Mouse (Mus musculus): ENCODE data around the gene Ldlrad3. TPM values are rescaled to one million over a fixed set of nuclear protein-coding genes. Genes with fewer than 3 reads are reported as not detected.

The Ldlrad3 gene
- polyA plus RNA-seq, 1 experiment from 2014 or later = 28.8 TPM

DNA sequence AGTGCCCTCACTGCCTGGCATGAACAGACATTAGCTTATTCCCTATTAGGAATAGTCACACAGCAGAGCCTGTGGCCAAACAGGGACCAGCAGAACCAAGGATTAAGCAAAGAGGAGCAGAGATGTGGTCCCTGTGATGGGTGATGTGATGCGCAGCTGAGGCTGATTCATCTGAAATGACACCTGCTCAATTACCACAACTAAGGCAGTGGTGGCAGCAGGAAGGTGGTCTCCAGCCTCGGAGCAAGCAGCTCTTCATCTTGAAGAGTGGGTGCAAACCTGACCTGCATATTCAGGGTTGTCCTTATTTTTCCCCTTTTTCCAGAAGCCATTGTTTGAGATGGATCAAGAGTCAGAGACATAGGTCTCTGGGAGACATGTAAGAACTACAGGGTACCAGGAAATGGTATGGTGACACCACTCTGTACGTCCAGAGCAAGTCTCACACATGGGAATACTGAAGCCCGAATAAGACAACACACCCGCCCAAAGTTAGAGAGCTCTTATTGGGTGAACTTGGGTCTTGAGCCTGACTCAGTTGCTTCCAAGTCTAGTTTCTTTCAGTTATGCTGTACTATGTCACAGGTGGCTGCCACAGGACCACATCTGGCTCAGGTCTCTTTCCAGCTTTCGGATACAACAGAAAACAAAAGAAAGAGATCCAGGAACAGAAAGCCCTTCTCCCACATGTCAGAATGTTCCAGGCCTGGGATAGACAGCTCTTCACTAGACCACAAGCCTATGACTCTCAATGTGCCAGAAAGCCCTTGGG is 112.7 kb downstream of the Ldlrad3 start:
- no peaks in the 10 kb centered on the region for H3K27me3 ChIP-seq
- no peak overlapping the region for H3K4me3 ChIP-seq
- H3K36me3 ChIP-seq = no peaks in the 10 kb centered on the region
- H3K9me3 ChIP-seq = no peaks in the 10 kb centered on the region
- H3K4me2 ChIP-seq = no peak overlapping the region
- 95% methylated on average over 6 of the region's 6 CpGs for WGBS
- peaks cover 6% of the 10 kb centered on the region for H3K4me1 ChIP-seq (replicated peaks)
- no peak overlapping the region for H3K27ac ChIP-seq (replicated peaks)
- no peak overlapping the region for H3K9ac ChIP-seq
- no peak for ATAC-seq (ENCODE audit: low FRiP score, low read depth)

DNA sequence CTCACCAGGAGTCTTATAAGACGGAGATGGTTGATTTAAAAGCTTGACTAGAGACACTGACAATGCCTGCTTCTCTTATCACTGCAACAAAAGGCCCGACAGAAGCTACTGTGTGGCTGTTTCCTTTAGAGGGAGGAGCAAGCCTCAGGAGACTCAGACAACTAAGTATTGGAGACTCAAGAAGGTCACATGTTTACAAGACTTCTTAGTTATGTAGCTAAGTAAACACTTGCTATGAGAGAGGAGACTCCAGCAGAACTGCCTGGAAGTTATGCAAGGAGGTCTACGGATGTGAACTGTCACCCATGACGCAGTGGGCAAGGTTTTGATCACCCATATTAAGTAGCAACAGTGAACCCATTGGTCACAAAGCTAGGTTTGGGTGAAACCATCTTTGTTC is 113.3 kb downstream of the Ldlrad3 start:
- H3K4me1 ChIP-seq (replicated peaks) = peaks cover 6% of the 10 kb centered on the region
- H3K4me3 ChIP-seq = no peak overlapping the region
- no peaks in the 10 kb centered on the region for H3K36me3 ChIP-seq
- no peak overlapping the region for H3K4me2 ChIP-seq
- no peak overlapping the region for H3K27ac ChIP-seq (replicated peaks)
- WGBS = 76% methylated on average over 4 of the region's 4 CpGs
- no peaks in the 10 kb centered on the region for H3K9me3 ChIP-seq
- no peak for ATAC-seq (ENCODE audit: low FRiP score, low read depth)
- H3K27me3 ChIP-seq = no peaks in the 10 kb centered on the region
- no peak overlapping the region for H3K9ac ChIP-seq

DNA sequence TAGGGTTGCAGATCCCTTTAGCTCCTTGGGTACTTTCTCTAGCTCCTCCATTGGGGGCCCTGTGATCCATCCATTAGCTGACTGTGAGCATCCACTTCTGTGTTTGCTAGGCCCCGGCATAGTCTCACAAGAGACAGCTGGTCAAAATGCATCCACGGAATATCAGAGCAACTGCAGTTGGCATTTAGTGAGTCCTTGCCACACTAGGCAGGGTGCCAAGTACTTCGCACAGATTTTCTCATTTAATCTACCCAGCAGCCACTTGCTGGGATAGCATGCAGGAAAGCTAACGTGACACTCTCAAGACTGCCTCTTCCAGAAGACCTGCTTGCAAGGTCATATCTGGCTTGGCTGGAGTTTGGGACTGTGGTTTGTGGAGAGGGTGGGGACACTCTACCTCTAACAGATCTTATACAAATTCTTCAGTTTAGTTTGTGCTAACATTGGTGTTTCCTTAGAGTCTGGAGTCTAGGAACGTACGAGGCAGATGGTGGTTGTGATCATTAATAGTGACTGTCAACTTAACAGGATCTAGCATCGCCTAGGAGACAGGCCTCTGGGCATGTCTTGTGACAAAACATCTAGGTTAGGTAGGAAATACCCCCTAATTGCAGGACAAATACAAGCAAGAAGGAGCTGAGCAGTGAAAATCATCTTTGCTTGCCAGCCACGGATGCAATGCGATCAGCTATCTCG is 115.0 kb downstream of the Ldlrad3 start:
- H3K4me3 ChIP-seq = no peak overlapping the region
- WGBS = 51% methylated on average over 10 of the region's 10 CpGs
- H3K4me1 ChIP-seq (replicated peaks) = peaks cover 6% of the 10 kb centered on the region
- H3K27me3 ChIP-seq = no peaks in the 10 kb centered on the region
- H3K4me2 ChIP-seq = no peak overlapping the region
- ATAC-seq (ENCODE audit: low FRiP score, low read depth) = no peak
- H3K27ac ChIP-seq (replicated peaks) = no peak overlapping the region; the same call in 1 of the 2 replicates
- no peak overlapping the region for H3K9ac ChIP-seq
- H3K36me3 ChIP-seq = no peaks in the 10 kb centered on the region
- H3K9me3 ChIP-seq = no peaks in the 10 kb centered on the region

DNA sequence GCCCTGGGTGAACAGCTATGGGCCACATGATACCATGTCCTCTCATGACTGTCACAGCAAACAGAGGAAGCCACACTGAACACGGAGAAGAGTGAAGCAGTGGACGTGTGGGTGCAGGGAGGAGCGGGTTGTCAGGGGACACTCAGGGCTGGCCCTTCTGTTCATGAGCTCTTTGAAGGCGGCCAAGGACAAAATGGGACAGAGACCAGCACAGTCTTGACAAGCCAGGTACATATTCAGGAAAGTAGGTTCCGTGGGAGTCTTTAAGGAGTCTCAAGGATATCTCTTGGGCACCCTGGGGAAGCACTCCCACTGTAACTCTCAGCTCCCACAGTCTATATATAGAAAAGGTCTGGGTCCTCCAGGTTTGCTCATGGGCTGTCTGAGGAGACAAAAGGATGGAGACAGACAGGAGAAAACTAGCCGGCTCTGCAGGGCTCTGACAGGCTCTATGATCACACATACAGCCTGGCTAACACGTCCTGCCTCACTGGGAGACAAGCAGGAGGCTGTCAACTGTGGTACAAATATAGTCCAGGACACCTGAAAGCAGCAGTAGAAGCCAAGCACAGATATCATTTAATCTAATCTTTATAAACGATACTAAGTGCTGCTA is 121.3 kb downstream of the Ldlrad3 start:
- H3K9me3 ChIP-seq = no peaks in the 10 kb centered on the region
- no peak overlapping the region for H3K4me3 ChIP-seq
- H3K9ac ChIP-seq = no peak overlapping the region
- H3K36me3 ChIP-seq = no peaks in the 10 kb centered on the region
- H3K4me2 ChIP-seq = no peak overlapping the region
- no peak for ATAC-seq (ENCODE audit: low FRiP score, low read depth)
- WGBS = 89% methylated on average over 8 of the region's 8 CpGs
- no peak overlapping the region for H3K27ac ChIP-seq (replicated peaks)
- H3K4me1 ChIP-seq (replicated peaks) = 0 out of 2 replicates have a peak, but pooled peaks cover 3% of the 10 kb centered on the region
- H3K27me3 ChIP-seq = no peaks in the 10 kb centered on the region

- no peak overlapping the region for H3K4me2 ChIP-seq
- H3K9ac ChIP-seq = no peak overlapping the region
- no peak overlapping the region for H3K4me3 ChIP-seq
- no peaks in the 10 kb centered on the region for H3K36me3 ChIP-seq
- H3K9me3 ChIP-seq = no peaks in the 10 kb centered on the region
- WGBS = 82% methylated on average over 7 of the region's 7 CpGs
- H3K27ac ChIP-seq (replicated peaks) = no peak overlapping the region
- H3K27me3 ChIP-seq = no peaks in the 10 kb centered on the region
- ATAC-seq (ENCODE audit: low FRiP score, low read depth) = no peak
- H3K4me1 ChIP-seq (replicated peaks) = 0 out of 2 replicates have a peak, but pooled peaks cover 3% of the 10 kb centered on the region
Observed at GRCm38 (mm10) chr2:102063906-102064505, 122.2 kb downstream of the Ldlrad3 start.

DNA sequence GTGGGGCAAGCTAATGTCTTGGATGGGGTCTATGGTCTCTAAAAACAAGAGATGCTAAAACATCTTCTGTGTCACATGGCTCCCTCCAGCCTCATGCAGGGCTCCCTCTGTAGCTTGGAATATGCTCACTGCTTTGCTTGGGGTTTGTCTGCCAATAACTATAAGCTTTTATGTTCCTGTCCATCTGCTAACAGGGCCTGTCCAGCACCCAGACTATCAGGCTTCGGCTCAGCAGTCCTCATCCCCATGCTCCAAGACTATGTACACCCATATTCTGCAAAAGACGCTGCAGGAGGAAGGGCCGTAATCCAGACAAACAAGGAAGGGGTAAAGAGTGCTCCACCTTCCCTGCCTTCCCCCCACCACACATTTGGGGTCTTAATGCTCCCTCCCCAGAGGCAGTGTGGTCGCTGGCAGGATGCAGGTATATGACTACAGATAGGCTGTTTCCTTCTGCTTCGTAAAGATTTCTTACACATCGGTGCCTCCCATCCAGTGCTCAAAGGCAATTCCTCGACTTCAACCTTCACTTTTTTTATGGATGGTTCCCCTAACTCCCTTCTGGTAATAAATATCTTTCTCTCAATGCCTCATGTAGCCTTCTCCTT is 123.2 kb downstream of the Ldlrad3 start:
- H3K9ac ChIP-seq = no peak overlapping the region
- no peak overlapping the region for H3K4me2 ChIP-seq
- H3K27me3 ChIP-seq = no peaks in the 10 kb centered on the region
- no peak for ATAC-seq (ENCODE audit: low FRiP score, low read depth)
- no peak overlapping the region for H3K27ac ChIP-seq (replicated peaks)
- H3K4me1 ChIP-seq (replicated peaks) = 0 out of 2 replicates have a peak, but pooled peaks cover 3% of the 10 kb centered on the region
- no peak overlapping the region for H3K4me3 ChIP-seq
- H3K9me3 ChIP-seq = no peaks in the 10 kb centered on the region
- 92% methylated on average over 7 of the region's 7 CpGs for WGBS
- no peaks in the 10 kb centered on the region for H3K36me3 ChIP-seq

GRCm38 (mm10) chr2:102061921-102062320 is 124.3 kb downstream of the Ldlrad3 start:
- H3K4me1 ChIP-seq (replicated peaks) = peaks cover 3% of the 10 kb centered on the region; the same call in 1 of the 2 replicates
- H3K4me3 ChIP-seq = no peak overlapping the region
- H3K27me3 ChIP-seq = no peaks in the 10 kb centered on the region
- no peak overlapping the region for H3K9ac ChIP-seq
- no peak overlapping the region for H3K4me2 ChIP-seq
- 72% methylated on average over 8 of the region's 8 CpGs for WGBS
- H3K27ac ChIP-seq (replicated peaks) = no peak overlapping the region
- H3K9me3 ChIP-seq = no peaks in the 10 kb centered on the region
- ATAC-seq (ENCODE audit: low FRiP score, low read depth) = no peak
- H3K36me3 ChIP-seq = no peaks in the 10 kb centered on the region

GRCm38 (mm10) chr2:102057746-102058145 is 128.4 kb downstream of the Ldlrad3 start:
- Histone ChIP-seq H3K27ac (replicated peaks) (no peak overlapping the region), H3K9ac (no peak overlapping the region), H3K4me1 (replicated peaks) (peaks cover 5% of the 10 kb centered on the region), H3K4me3 (no peak overlapping the region), H3K9me3 (no peaks in the 10 kb centered on the region), H3K4me2 (no peak overlapping the region), H3K36me3 (no peaks in the 10 kb centered on the region; the same call in 1 of the 2 replicates), H3K27me3 (no peaks in the 10 kb centered on the region)
- no peak for ATAC-seq (ENCODE audit: low FRiP score, low read depth)
- WGBS = 78% methylated on average over 12 of the region's 12 CpGs

- ATAC-seq (ENCODE audit: low FRiP score, low read depth) = no peak
- no peaks in the 10 kb centered on the region; the same call in 1 of the 2 replicates for H3K36me3 ChIP-seq
- H3K4me2 ChIP-seq = no peak overlapping the region
- WGBS = 61% methylated on average over 9 of the region's 9 CpGs
- 0 out of 2 replicates have a peak overlapping the region, but pooled peaks have one; percentile 28 for H3K27ac ChIP-seq (replicated peaks)
- no peaks in the 10 kb centered on the region for H3K27me3 ChIP-seq
- no peak overlapping the region for H3K4me3 ChIP-seq
- H3K9me3 ChIP-seq = no peaks in the 10 kb centered on the region
- H3K4me1 ChIP-seq (replicated peaks) = peaks cover 6% of the 10 kb centered on the region
- no peak overlapping the region for H3K9ac ChIP-seq
Observed at GRCm38 (mm10) chr2:102057029-102057685, 129.0 kb downstream of the Ldlrad3 start.

GRCm38 (mm10) chr2:102056144-102056543 is 130.0 kb downstream of the Ldlrad3 start:
- H3K4me3 ChIP-seq = no peak overlapping the region
- peaks cover 9% of the 10 kb centered on the region for H3K4me1 ChIP-seq (replicated peaks)
- 80% methylated on average over 8 of the region's 8 CpGs for WGBS

More at GRCm38 (mm10) chr2:102056144-102056543, 130.0 kb downstream of the Ldlrad3 start:
- ATAC-seq (ENCODE audit: low FRiP score, low read depth) = no peak
- H3K4me2 ChIP-seq = no peak overlapping the region
- no peak overlapping the region for H3K9ac ChIP-seq
- H3K36me3 ChIP-seq = no peaks in the 10 kb centered on the region; the same call in 1 of the 2 replicates
- no peak overlapping the region for H3K27ac ChIP-seq (replicated peaks)
- no peaks in the 10 kb centered on the region for H3K27me3 ChIP-seq
- H3K9me3 ChIP-seq = no peaks in the 10 kb centered on the region
